Mouse (Mus musculus): Measurements from ENCODE around the gene Dhx33. TPM values are rescaled to one million over a fixed set of nuclear protein-coding genes. Genes with fewer than 3 reads are reported as not detected.

Dhx33 gene
- polyA plus RNA-seq, 1 experiment from 2014 or later = 17.3 TPM

GRCm38 (mm10) chr11:71017051-71017450 is 12.8 kb upstream of the Dhx33 start:
- H3K9me3 ChIP-seq = no peaks in the 10 kb centered on the region
- H3K27me3 ChIP-seq (replicated peaks) = no peaks in the 10 kb centered on the region
- no peak overlapping the region for H3K27ac ChIP-seq
- ATAC-seq (ENCODE audit: low FRiP score, low read depth) = no peak
- H3K4me3 ChIP-seq = no peak overlapping the region
- peaks cover 29% of the 10 kb centered on the region for H3K4me1 ChIP-seq
- 100% methylated on average over 1 of the region's 1 CpGs for WGBS
- H3K9ac ChIP-seq = no peak overlapping the region
- H3K4me2 ChIP-seq (replicated peaks) = no peak overlapping the region
- H3K36me3 ChIP-seq = peaks cover 17% of the 10 kb centered on the region

GRCm38 (mm10) chr11:71012743-71013142 is 8.5 kb upstream of the Dhx33 start:
- Histone ChIP-seq H3K27ac (no peak overlapping the region), H3K27me3 (replicated peaks) (no peaks in the 10 kb centered on the region), H3K4me1 (peaks cover 10% of the 10 kb centered on the region), H3K36me3 (peaks cover 49% of the 10 kb centered on the region), H3K9ac (no peak overlapping the region), H3K4me3 (no peak overlapping the region), H3K9me3 (no peaks in the 10 kb centered on the region), H3K4me2 (replicated peaks) (no peak overlapping the region)
- 96% methylated on average over 7 of the region's 7 CpGs for WGBS
- no peak for ATAC-seq (ENCODE audit: low FRiP score, low read depth)

- WGBS = 96% methylated on average over 3 of the region's 3 CpGs
- no peak for ATAC-seq (ENCODE audit: low FRiP score, low read depth)
- peaks cover 2% of the 10 kb centered on the region for H3K4me1 ChIP-seq
- H3K36me3 ChIP-seq = peaks cover 43% of the 10 kb centered on the region
- no peak overlapping the region for H3K27ac ChIP-seq
- no peak overlapping the region for H3K4me3 ChIP-seq
- no peaks in the 10 kb centered on the region for H3K27me3 ChIP-seq (replicated peaks)
- no peaks in the 10 kb centered on the region for H3K9me3 ChIP-seq
- H3K9ac ChIP-seq = no peak overlapping the region
- H3K4me2 ChIP-seq (replicated peaks) = no peak overlapping the region
These were observed 4.1 kb upstream of the Dhx33 start for GRCm38 (mm10) chr11:71008321-71008720.

- peaks cover 7% of the 10 kb centered on the region for H3K4me1 ChIP-seq
- H3K4me3 ChIP-seq = no peak overlapping the region
- no peak for ATAC-seq (ENCODE audit: low FRiP score, low read depth)
- H3K9me3 ChIP-seq = no peaks in the 10 kb centered on the region
- H3K27ac ChIP-seq = no peak overlapping the region
- H3K27me3 ChIP-seq (replicated peaks) = no peaks in the 10 kb centered on the region
- WGBS = 90% methylated on average over 7 of the region's 7 CpGs
- no peak overlapping the region for H3K9ac ChIP-seq
- peaks cover 41% of the 10 kb centered on the region for H3K36me3 ChIP-seq
- no peak overlapping the region for H3K4me2 ChIP-seq (replicated peaks)
These were observed 3.6 kb upstream of the Dhx33 start for GRCm38 (mm10) chr11:71007831-71008230.

- no peak overlapping the region for H3K27ac ChIP-seq
- H3K9me3 ChIP-seq = no peaks in the 10 kb centered on the region
- H3K4me1 ChIP-seq = peaks cover 12% of the 10 kb centered on the region
- H3K27me3 ChIP-seq (replicated peaks) = no peaks in the 10 kb centered on the region
- no peak for ATAC-seq (ENCODE audit: low FRiP score, low read depth)
- 95% methylated on average over 6 of the region's 6 CpGs for WGBS
- peaks cover 34% of the 10 kb centered on the region for H3K36me3 ChIP-seq
- no peak overlapping the region for H3K4me2 ChIP-seq (replicated peaks)
- H3K9ac ChIP-seq = no peak overlapping the region
- no peak overlapping the region for H3K4me3 ChIP-seq
These were observed 2.8 kb upstream of the Dhx33 start for GRCm38 (mm10) chr11:71007026-71007425.

GRCm38 (mm10) chr11:71005046-71005445 is 809 bp upstream of the Dhx33 start:
- no peak overlapping the region for H3K4me3 ChIP-seq

GRCm38 (mm10) chr11:71003611-71004315 is 474 bp downstream of the Dhx33 start:
- Histone ChIP-seq H3K36me3 (peaks cover 16% of the 10 kb centered on the region), H3K4me3 (peak overlapping the region; percentile 86), H3K4me1 (peaks cover 12% of the 10 kb centered on the region), H3K4me2 (replicated peaks) (peak overlapping the region; percentile 81), H3K27ac (no peak overlapping the region; the same call in 1 of the 2 replicates), H3K9me3 (no peaks in the 10 kb centered on the region), H3K9ac (peak overlapping the region; percentile 67), H3K27me3 (replicated peaks) (no peaks in the 10 kb centered on the region)
- ATAC-seq (ENCODE audit: low FRiP score, low read depth) = peak; percentile 84
- WGBS = 1% methylated on average over 49 of the region's 49 CpGs

More at GRCm38 (mm10) chr11:71005046-71005445, 809 bp upstream of the Dhx33 start:
- Histone ChIP-seq H3K36me3 (peaks cover 16% of the 10 kb centered on the region), H3K4me2 (replicated peaks) (peak overlapping the region; percentile 81), H3K27me3 (replicated peaks) (no peaks in the 10 kb centered on the region), H3K4me1 (peaks cover 12% of the 10 kb centered on the region), H3K27ac (no peak overlapping the region), H3K9me3 (no peaks in the 10 kb centered on the region), H3K9ac (0 out of 2 replicates have a peak overlapping the region, but pooled peaks have one; percentile 17)
- 69% methylated on average over 5 of the region's 5 CpGs for WGBS
- ATAC-seq (ENCODE audit: low FRiP score, low read depth) = no peak

GRCm38 (mm10) chr11:71001167-71001566 is 3.1 kb downstream of the Dhx33 start:
- peaks cover 12% of the 10 kb centered on the region for H3K4me1 ChIP-seq
- H3K27ac ChIP-seq = no peak overlapping the region
- peaks cover 29% of the 10 kb centered on the region for H3K36me3 ChIP-seq
- no peak for ATAC-seq (ENCODE audit: low FRiP score, low read depth)
- no peaks in the 10 kb centered on the region for H3K9me3 ChIP-seq
- H3K27me3 ChIP-seq (replicated peaks) = no peaks in the 10 kb centered on the region
- H3K9ac ChIP-seq = no peak overlapping the region
- H3K4me2 ChIP-seq (replicated peaks) = no peak overlapping the region
- no peak overlapping the region for H3K4me3 ChIP-seq
- 88% methylated on average over 4 of the region's 4 CpGs for WGBS

GRCm38 (mm10) chr11:70982557-70983228 is 21.5 kb downstream of the Dhx33 start, which contains the start of gene C1qbp:
Gene C1qbp (minus strand): TSS chr11:70983026.
- Histone ChIP-seq H3K9me3 (no peaks in the 10 kb centered on the region), H3K9ac (peak within 1 kb of the TSS; percentile 90), H3K27ac (no peak within 1 kb of the TSS), H3K27me3 (replicated peaks) (no peaks in the 10 kb centered on the region), H3K4me2 (replicated peaks) (peak within 1 kb of the TSS; percentile 82), H3K36me3 (peaks cover 61% of the 10 kb centered on the region), H3K4me1 (peaks cover 13% of the 10 kb centered on the region; the same call in 1 of the 2 replicates), H3K4me3 (peak within 1 kb of the TSS; percentile 100)
- ATAC-seq (ENCODE audit: low FRiP score, low read depth) = peak; percentile 98
- under 1% methylated on average over 63 of the region's 64 CpGs for whole genome bisulfite sequencing

- Histone ChIP-seq H3K4me3 (peak overlapping the region; percentile 100), H3K4me2 (replicated peaks) (peak overlapping the region; percentile 82), H3K27ac (no peak overlapping the region), H3K9ac (peak overlapping the region; percentile 90), H3K36me3 (peaks cover 61% of the 10 kb centered on the region), H3K27me3 (replicated peaks) (no peaks in the 10 kb centered on the region), H3K9me3 (no peaks in the 10 kb centered on the region), H3K4me1 (peaks cover 13% of the 10 kb centered on the region; the same call in 1 of the 2 replicates)
- ATAC-seq (ENCODE audit: low FRiP score, low read depth) = no peak
- WGBS = 13% methylated on average over 12 of the region's 12 CpGs
These were observed 22.2 kb downstream of the Dhx33 start for GRCm38 (mm10) chr11:70982030-70982429.

GRCm38 (mm10) chr11:70980751-70981510 is 23.3 kb downstream of the Dhx33 start:
- no peak overlapping the region for H3K27ac ChIP-seq
- H3K9me3 ChIP-seq = no peaks in the 10 kb centered on the region
- peaks cover 61% of the 10 kb centered on the region for H3K36me3 ChIP-seq
- H3K27me3 ChIP-seq (replicated peaks) = no peaks in the 10 kb centered on the region
- peaks cover 13% of the 10 kb centered on the region; the same call in 1 of the 2 replicates for H3K4me1 ChIP-seq
- H3K4me3 ChIP-seq = no peak overlapping the region
- 0 out of 2 replicates have a peak overlapping the region, but pooled peaks have one; percentile 82 for H3K4me2 ChIP-seq (replicated peaks)
- ATAC-seq (ENCODE audit: low FRiP score, low read depth) = no peak
- WGBS = 94% methylated on average over 14 of the region's 14 CpGs
- H3K9ac ChIP-seq = no peak overlapping the region

GRCm38 (mm10) chr11:70980232-70980631 is 24.0 kb downstream of the Dhx33 start:
- WGBS = 88% methylated on average over 6 of the region's 6 CpGs
- H3K36me3 ChIP-seq = peaks cover 61% of the 10 kb centered on the region
- H3K27ac ChIP-seq = no peak overlapping the region
- peaks cover 13% of the 10 kb centered on the region; the same call in 1 of the 2 replicates for H3K4me1 ChIP-seq
- no peaks in the 10 kb centered on the region for H3K27me3 ChIP-seq (replicated peaks)
- H3K9me3 ChIP-seq = no peaks in the 10 kb centered on the region
- H3K9ac ChIP-seq = no peak overlapping the region
- no peak overlapping the region for H3K4me3 ChIP-seq
- no peak for ATAC-seq (ENCODE audit: low FRiP score, low read depth)
- H3K4me2 ChIP-seq (replicated peaks) = no peak overlapping the region

Measured in neural tube, embryonic 12.5 days (tissue).